Mouse (Mus musculus): ENCODE data around the gene Strip2. TPM values are rescaled to one million over a fixed set of nuclear protein-coding genes. Genes with fewer than 3 reads are reported as not detected.

Strip2 gene
- polyA plus RNA-seq, 1 experiment from 2014 or later: 1.3 TPM

DNA sequence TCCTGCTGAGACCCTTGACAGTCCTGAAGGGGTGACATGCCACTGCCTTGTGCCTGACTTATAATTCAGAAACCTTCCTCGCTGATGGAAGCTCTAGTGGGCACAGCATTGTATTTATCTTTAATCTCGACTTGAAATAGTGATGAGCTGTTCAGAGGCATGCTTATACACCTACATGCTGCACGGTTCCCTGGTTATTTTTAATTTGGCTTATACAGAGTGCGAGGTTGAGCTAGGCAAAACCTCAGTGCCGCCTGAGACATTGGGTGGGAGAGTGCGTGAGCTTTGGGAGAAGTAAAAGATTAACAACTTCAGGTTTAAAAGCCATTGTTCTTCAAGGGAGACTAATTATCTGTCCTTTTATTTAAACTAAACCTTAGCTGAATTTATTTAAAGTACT is 33.9 kb upstream of the Strip2 start:
- no peak overlapping the region for H3K9ac ChIP-seq (replicated peaks; ENCODE audit: low read depth, low read length)
- H3K27me3 ChIP-seq (ENCODE audit: control insufficient read depth, insufficient read depth, low read length): no peaks in the 10 kb centered on the region
- no peak overlapping the region for H3K4me2 ChIP-seq (replicated peaks; ENCODE audit: low read depth, low read length)
- no peaks in the 10 kb centered on the region for H3K4me1 ChIP-seq (ENCODE audit: control insufficient read depth, insufficient read depth, low read length)
- WGBS: 71% methylated on average over 6 of the region's 6 CpGs
- H3K4me3 ChIP-seq (ENCODE audit: low read depth, low read length): no peak overlapping the region
- no peak for ATAC-seq (ENCODE audit: insufficient number of reproducible peaks, insufficient read depth, low FRiP score, low read depth)
- H3K36me3 ChIP-seq (ENCODE audit: control insufficient read depth, insufficient read depth, low read length): 0 out of 2 replicates have a peak, but pooled peaks cover 5% of the 10 kb centered on the region
- no peak overlapping the region for H3K27ac ChIP-seq (ENCODE audit: low read length)
- no peaks in the 10 kb centered on the region for H3K9me3 ChIP-seq (ENCODE audit: control insufficient read depth, low read depth, low read length)

DNA sequence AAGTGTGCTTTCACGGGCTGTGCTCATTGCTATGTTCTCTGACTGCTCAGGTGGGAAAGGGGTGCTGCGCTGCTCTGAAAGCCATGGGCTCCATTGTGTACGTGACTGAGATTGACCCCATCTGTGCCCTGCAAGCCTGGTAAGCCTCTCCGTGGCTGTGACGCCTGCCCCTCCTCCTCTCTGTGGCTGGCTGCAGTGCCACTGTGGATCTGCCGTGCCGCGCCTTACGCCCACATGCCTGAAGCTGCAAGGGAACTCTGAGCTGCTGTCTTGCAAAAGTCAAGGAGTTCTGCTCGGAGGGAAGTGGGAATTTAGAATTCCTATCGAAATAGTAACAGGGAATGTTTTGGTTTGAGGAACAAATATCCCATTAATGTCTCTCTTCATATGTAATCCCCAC is 25.7 kb upstream of the Strip2 start:
- Histone ChIP-seq H3K4me1 (ENCODE audit: control insufficient read depth, insufficient read depth, low read length) (no peaks in the 10 kb centered on the region), H3K27ac (ENCODE audit: low read length) (no peak overlapping the region), H3K9ac (replicated peaks; ENCODE audit: low read depth, low read length) (no peak overlapping the region), H3K27me3 (ENCODE audit: control insufficient read depth, insufficient read depth, low read length) (no peaks in the 10 kb centered on the region), H3K4me2 (replicated peaks; ENCODE audit: low read depth, low read length) (no peak overlapping the region), H3K9me3 (ENCODE audit: control insufficient read depth, low read depth, low read length) (no peaks in the 10 kb centered on the region), H3K4me3 (ENCODE audit: low read depth, low read length) (no peak overlapping the region), H3K36me3 (ENCODE audit: control insufficient read depth, insufficient read depth, low read length) (0 out of 2 replicates have a peak, but pooled peaks cover 2% of the 10 kb centered on the region)
- WGBS: 63% methylated on average over 11 of the region's 11 CpGs
- no peak for ATAC-seq (ENCODE audit: insufficient number of reproducible peaks, insufficient read depth, low FRiP score, low read depth)

GRCm38 (mm10) chr6:29896976-29897375 is 19.8 kb upstream of the Strip2 start:
- peaks cover 4% of the 10 kb centered on the region; the same call in 1 of the 2 replicates for H3K36me3 ChIP-seq (ENCODE audit: control insufficient read depth, insufficient read depth, low read length)
- no peak overlapping the region for H3K9ac ChIP-seq (replicated peaks; ENCODE audit: low read depth, low read length)
- no peak overlapping the region for H3K27ac ChIP-seq (ENCODE audit: low read length)
- no peak for ATAC-seq (ENCODE audit: insufficient number of reproducible peaks, insufficient read depth, low FRiP score, low read depth)
- no peaks in the 10 kb centered on the region for H3K4me1 ChIP-seq (ENCODE audit: control insufficient read depth, insufficient read depth, low read length)
- H3K27me3 ChIP-seq (ENCODE audit: control insufficient read depth, insufficient read depth, low read length): no peaks in the 10 kb centered on the region
- no peaks in the 10 kb centered on the region for H3K9me3 ChIP-seq (ENCODE audit: control insufficient read depth, low read depth, low read length)
- WGBS: 92% methylated on average over 3 of the region's 3 CpGs
- H3K4me2 ChIP-seq (replicated peaks; ENCODE audit: low read depth, low read length): no peak overlapping the region
- H3K4me3 ChIP-seq (ENCODE audit: low read depth, low read length): no peak overlapping the region

- Histone ChIP-seq H3K4me1 (ENCODE audit: control insufficient read depth, insufficient read depth, low read length) (no peaks in the 10 kb centered on the region), H3K36me3 (ENCODE audit: control insufficient read depth, insufficient read depth, low read length) (peaks cover 12% of the 10 kb centered on the region), H3K9ac (replicated peaks; ENCODE audit: low read depth, low read length) (no peak overlapping the region), H3K4me3 (ENCODE audit: low read depth, low read length) (no peak overlapping the region), H3K9me3 (ENCODE audit: control insufficient read depth, low read depth, low read length) (no peaks in the 10 kb centered on the region), H3K27ac (ENCODE audit: low read length) (no peak overlapping the region), H3K27me3 (ENCODE audit: control insufficient read depth, insufficient read depth, low read length) (no peaks in the 10 kb centered on the region), H3K4me2 (replicated peaks; ENCODE audit: low read depth, low read length) (no peak overlapping the region)
- 97% methylated on average over 1 of the region's 1 CpGs for WGBS
- ATAC-seq (ENCODE audit: insufficient number of reproducible peaks, insufficient read depth, low FRiP score, low read depth): no peak
Observed at GRCm38 (mm10) chr6:29901450-29901849, 15.4 kb upstream of the Strip2 start.

- H3K4me3 ChIP-seq (ENCODE audit: low read depth, low read length): no peak overlapping the region
- no peak overlapping the region for H3K9ac ChIP-seq (replicated peaks; ENCODE audit: low read depth, low read length)
- H3K27me3 ChIP-seq (ENCODE audit: control insufficient read depth, insufficient read depth, low read length): no peaks in the 10 kb centered on the region
- no peaks in the 10 kb centered on the region for H3K9me3 ChIP-seq (ENCODE audit: control insufficient read depth, low read depth, low read length)
- no peak overlapping the region for H3K4me2 ChIP-seq (replicated peaks; ENCODE audit: low read depth, low read length)
- H3K27ac ChIP-seq (ENCODE audit: low read length): no peak overlapping the region
- no peaks in the 10 kb centered on the region for H3K4me1 ChIP-seq (ENCODE audit: control insufficient read depth, insufficient read depth, low read length)
- ATAC-seq (ENCODE audit: insufficient number of reproducible peaks, insufficient read depth, low FRiP score, low read depth): no peak
- 73% methylated on average over 2 of the region's 2 CpGs for whole genome bisulfite sequencing
- peaks cover 8% of the 10 kb centered on the region for H3K36me3 ChIP-seq (ENCODE audit: control insufficient read depth, insufficient read depth, low read length)
Observed at GRCm38 (mm10) chr6:29902256-29902655, 14.6 kb upstream of the Strip2 start.

DNA sequence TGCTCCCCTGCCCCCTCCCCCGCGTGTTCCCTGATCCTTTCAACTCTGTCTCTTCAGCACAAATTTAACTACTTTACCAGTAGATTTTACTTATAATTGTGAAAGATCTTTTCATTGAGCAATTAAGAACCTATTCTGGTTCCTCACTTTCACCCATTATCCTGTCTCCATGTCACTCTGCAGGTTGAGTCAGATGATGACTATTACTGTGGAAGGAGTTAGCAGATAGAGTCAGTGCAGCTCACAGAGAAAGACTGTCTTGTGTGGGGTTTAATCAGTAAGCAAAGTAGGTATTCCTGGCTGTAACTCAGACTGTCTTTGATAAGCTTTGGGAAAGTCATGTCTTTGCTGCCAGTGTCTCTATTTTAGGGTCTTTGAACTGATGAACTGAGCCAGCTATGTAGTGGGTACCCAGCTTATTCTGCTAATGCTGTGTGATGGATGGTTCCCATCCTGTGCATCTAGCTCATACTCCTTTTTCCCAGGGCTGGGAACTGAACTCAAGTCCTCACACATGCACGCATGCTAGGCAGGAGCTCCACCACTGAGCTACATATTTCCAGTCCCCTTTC is 13.4 kb upstream of the Strip2 start:
- Histone ChIP-seq H3K4me2 (replicated peaks; ENCODE audit: low read depth, low read length) (no peak overlapping the region), H3K9ac (replicated peaks; ENCODE audit: low read depth, low read length) (no peak overlapping the region), H3K9me3 (ENCODE audit: control insufficient read depth, low read depth, low read length) (no peaks in the 10 kb centered on the region), H3K4me1 (ENCODE audit: control insufficient read depth, insufficient read depth, low read length) (no peaks in the 10 kb centered on the region), H3K27me3 (ENCODE audit: control insufficient read depth, insufficient read depth, low read length) (no peaks in the 10 kb centered on the region), H3K36me3 (ENCODE audit: control insufficient read depth, insufficient read depth, low read length) (peaks cover 11% of the 10 kb centered on the region), H3K27ac (ENCODE audit: low read length) (no peak overlapping the region), H3K4me3 (ENCODE audit: low read depth, low read length) (no peak overlapping the region)
- 85% methylated on average over 3 of the region's 3 CpGs for WGBS
- ATAC-seq (ENCODE audit: insufficient number of reproducible peaks, insufficient read depth, low FRiP score, low read depth): no peak

DNA sequence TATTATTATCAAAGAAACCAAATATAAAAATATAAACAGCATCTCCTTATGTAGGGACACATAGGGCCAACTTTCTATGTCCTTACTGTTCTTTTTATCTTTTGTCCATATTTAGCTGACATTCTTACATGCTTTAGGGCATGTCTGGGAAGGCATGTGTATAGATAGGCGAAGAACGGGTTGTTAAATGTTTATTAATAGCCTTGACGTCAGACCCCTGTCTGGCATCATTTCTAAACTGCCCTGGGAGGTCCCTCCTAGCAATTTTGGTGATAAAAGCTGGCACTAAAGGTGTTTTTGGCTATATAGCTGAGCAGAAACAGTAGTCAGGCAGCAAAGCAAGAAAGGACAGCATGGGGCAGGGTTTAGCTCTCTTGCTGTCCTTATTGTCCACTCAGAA is 12.5 kb upstream of the Strip2 start:
- Histone ChIP-seq H3K36me3 (ENCODE audit: control insufficient read depth, insufficient read depth, low read length) (peaks cover 11% of the 10 kb centered on the region), H3K4me2 (replicated peaks; ENCODE audit: low read depth, low read length) (no peak overlapping the region), H3K4me3 (ENCODE audit: low read depth, low read length) (no peak overlapping the region), H3K9ac (replicated peaks; ENCODE audit: low read depth, low read length) (no peak overlapping the region), H3K4me1 (ENCODE audit: control insufficient read depth, insufficient read depth, low read length) (no peaks in the 10 kb centered on the region), H3K9me3 (ENCODE audit: control insufficient read depth, low read depth, low read length) (no peaks in the 10 kb centered on the region), H3K27me3 (ENCODE audit: control insufficient read depth, insufficient read depth, low read length) (no peaks in the 10 kb centered on the region), H3K27ac (ENCODE audit: low read length) (no peak overlapping the region)
- ATAC-seq (ENCODE audit: insufficient number of reproducible peaks, insufficient read depth, low FRiP score, low read depth): no peak
- 68% methylated on average over 3 of the region's 3 CpGs for WGBS

DNA sequence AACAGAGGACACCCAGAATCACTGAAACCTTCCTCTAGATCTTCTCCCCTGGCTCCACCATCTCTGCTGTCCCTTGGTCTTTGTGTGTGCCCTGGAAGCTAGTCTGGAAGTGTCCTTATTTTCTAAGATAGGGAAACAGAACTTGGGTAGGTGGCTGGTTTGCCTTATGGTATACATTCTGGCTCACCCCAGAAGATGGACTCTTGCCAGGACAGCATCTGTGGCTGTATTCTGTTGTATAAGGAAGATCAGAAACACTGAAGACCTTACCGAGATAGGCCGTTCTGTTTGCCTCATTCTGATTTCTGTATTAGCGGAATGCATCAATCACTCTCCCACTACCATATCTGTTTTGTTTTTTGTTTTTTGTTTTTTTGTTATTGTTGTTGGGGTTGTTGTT is 6.2 kb upstream of the Strip2 start:
- Histone ChIP-seq H3K4me2 (replicated peaks; ENCODE audit: low read depth, low read length) (no peak overlapping the region), H3K9ac (replicated peaks; ENCODE audit: low read depth, low read length) (no peak overlapping the region), H3K4me3 (ENCODE audit: low read depth, low read length) (no peak overlapping the region), H3K27ac (ENCODE audit: low read length) (no peak overlapping the region), H3K9me3 (ENCODE audit: control insufficient read depth, low read depth, low read length) (no peaks in the 10 kb centered on the region), H3K27me3 (ENCODE audit: control insufficient read depth, insufficient read depth, low read length) (0 out of 2 replicates have a peak, but pooled peaks cover under 1% of the 10 kb centered on the region), H3K36me3 (ENCODE audit: control insufficient read depth, insufficient read depth, low read length) (0 out of 2 replicates have a peak, but pooled peaks cover 4% of the 10 kb centered on the region), H3K4me1 (ENCODE audit: control insufficient read depth, insufficient read depth, low read length) (no peaks in the 10 kb centered on the region)
- WGBS: 83% methylated on average over 3 of the region's 3 CpGs
- ATAC-seq (ENCODE audit: insufficient number of reproducible peaks, insufficient read depth, low FRiP score, low read depth): no peak

- Histone ChIP-seq H3K4me2 (replicated peaks; ENCODE audit: low read depth, low read length) (no peak overlapping the region), H3K27ac (ENCODE audit: low read length) (no peak overlapping the region), H3K4me3 (ENCODE audit: low read depth, low read length) (no peak overlapping the region), H3K9ac (replicated peaks; ENCODE audit: low read depth, low read length) (no peak overlapping the region), H3K9me3 (ENCODE audit: control insufficient read depth, low read depth, low read length) (no peaks in the 10 kb centered on the region), H3K4me1 (ENCODE audit: control insufficient read depth, insufficient read depth, low read length) (0 out of 2 replicates have a peak, but pooled peaks cover 4% of the 10 kb centered on the region), H3K36me3 (ENCODE audit: control insufficient read depth, insufficient read depth, low read length) (no peaks in the 10 kb centered on the region), H3K27me3 (ENCODE audit: control insufficient read depth, insufficient read depth, low read length) (peaks cover 7% of the 10 kb centered on the region; the same call in 1 of the 2 replicates)
- ATAC-seq (ENCODE audit: insufficient number of reproducible peaks, insufficient read depth, low FRiP score, low read depth): no peak
- 11% methylated on average over 1 of the region's 1 CpGs for WGBS
Observed at GRCm38 (mm10) chr6:29913673-29914072, 3.1 kb upstream of the Strip2 start.

All from stomach, embryonic 14.5 days (tissue).